Mouse (Mus musculus) heart, postnatal 0 days (tissue): ENCODE measurements at regions not wholly inside any gene's neighbourhood (a gene's known extent, or its start where the extent isn't known, plus 50 kb on each side); places are given as distances from the start of the nearest gene placed in this dataset.

Source experiments
- CTCF ChIP-seq: IDR thresholded peaks from 2 replicates; pipeline ENCODE4 v1.5.1; 2016; ENCODE audit warnings: antibody characterized with exemption, control low read depth, low read depth
- EP300 ChIP-seq: IDR thresholded peaks from 2 replicates; pipeline ENCODE4 v1.6.1; 2016; ENCODE audit warnings: antibody characterized with exemption, low read depth

DNA sequence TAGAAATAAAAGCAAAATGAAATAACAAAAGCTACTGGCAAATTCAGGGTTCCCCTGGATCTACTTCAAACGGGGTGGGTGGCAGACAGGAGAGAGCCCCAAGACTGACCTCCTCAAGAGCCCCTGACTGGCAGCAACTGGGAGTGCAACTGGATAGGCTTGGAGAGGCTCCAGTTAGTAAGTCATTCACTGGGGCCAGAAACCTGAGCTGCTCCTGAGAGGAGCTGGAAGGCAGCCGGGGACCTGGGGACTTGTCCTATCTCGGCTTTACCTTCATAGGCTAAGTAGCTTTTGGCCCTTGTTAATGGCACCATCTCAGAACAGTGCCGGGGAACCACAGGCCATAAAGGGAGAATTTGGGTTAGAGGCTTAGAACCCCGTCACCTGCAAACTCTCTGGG is 94.6 kb upstream of the Bod1 start:
- TF ChIP-seq CTCF, result no peak
- TF ChIP-seq EP300, result no peak
